Mouse (Mus musculus) left cerebral cortex, postnatal 36 days (tissue): ENCODE data around the gene Psmd10. TPM values are rescaled to one million over a fixed set of nuclear protein-coding genes. Genes with fewer than 3 reads are reported as not detected.
A peak's percentile ranks its signal among the peaks of the same experiment; 100 is the strongest.

Experiments used
- DNase-seq, 2 experiments: peaks; one replicate each; pipeline ENCODE4 v3.0.0; 2021 to 2022; ENCODE audit warnings: low spot score in 2 of 2, mixed read lengths in 1 of 2
- intact Hi-C: fragments of 180-260 bp; cut with DNase I; formaldehyde crosslinking; loops from one replicate; pipeline ENCODE4 v1.15.1; 2025
- total RNA-seq, 2 experiments: library from RNA; stranded (reverse); gene quantifications; 2 replicates each; pipeline ENCODE4 v1.2.3; 2021

Gene Psmd10
- total RNA-seq, result 10 to 100 TPM; 15.1 to 21.1 TPM

DNA sequence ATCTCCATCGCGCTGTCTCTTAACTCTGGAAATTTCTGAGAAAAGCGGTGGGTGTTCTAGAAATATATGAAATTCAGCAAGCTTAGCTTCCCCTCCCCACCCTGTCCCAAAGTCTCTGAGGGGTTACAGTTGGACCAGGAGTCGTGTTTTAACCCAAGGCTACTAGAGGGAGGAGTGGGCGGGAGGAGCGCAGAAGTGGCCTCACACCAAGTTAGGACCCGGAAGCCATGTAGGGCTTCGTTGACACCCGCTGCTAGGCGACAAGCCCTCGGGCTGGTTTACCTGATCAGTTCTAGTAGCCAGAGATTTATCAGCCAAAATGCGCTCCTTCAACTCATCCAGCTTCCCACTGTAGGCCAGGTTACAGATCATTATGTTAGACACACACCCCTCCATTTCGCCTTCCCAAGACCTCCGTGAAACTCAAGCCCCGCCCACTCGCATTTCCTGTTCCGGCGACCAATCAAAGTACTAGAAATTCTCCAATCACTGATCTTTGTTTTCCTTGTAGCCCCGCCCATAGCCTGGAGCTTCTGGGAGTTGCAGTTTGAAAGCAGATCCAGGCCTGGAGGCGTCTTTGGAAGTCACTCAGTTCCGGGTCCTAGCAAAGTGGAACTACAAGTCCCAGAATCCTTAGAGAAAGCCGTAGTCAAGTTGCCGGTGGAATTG is at the start of gene Psmd10, which contains the start of gene Atg4a:
Psmd10 (minus strand) TSS at position 457 of the 669 bp plus-strand sequence.
Atg4a (plus strand) TSS at position 636 of the 669 bp plus-strand sequence.
- intact Hi-C loops, result no loop called here
- peak; percentile 83 to 89 for DNase-seq

DNA sequence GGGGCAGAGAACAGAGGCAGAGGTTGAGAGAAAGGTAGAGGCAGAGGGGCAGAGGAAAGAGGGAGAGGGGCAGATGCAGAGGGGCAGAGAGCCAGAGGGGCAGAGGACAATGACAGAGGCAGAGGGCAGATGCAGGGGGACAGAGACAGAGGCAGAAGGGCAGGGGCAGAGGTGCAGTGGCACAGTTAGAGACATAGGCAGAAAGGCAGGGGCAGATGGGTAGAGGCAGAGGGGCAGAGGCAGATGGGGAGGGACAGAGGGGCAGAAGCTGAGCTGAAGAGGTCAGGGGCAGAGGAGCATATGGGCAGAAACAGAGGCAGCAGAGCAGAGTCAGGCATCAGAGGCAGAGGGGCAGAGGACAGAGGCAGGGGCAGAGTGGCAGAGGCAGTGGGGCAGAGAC is 42.4 kb upstream of the Psmd10 start:
- intact Hi-C loops, result no loop called here
- DNase-seq, result no peak

DNA sequence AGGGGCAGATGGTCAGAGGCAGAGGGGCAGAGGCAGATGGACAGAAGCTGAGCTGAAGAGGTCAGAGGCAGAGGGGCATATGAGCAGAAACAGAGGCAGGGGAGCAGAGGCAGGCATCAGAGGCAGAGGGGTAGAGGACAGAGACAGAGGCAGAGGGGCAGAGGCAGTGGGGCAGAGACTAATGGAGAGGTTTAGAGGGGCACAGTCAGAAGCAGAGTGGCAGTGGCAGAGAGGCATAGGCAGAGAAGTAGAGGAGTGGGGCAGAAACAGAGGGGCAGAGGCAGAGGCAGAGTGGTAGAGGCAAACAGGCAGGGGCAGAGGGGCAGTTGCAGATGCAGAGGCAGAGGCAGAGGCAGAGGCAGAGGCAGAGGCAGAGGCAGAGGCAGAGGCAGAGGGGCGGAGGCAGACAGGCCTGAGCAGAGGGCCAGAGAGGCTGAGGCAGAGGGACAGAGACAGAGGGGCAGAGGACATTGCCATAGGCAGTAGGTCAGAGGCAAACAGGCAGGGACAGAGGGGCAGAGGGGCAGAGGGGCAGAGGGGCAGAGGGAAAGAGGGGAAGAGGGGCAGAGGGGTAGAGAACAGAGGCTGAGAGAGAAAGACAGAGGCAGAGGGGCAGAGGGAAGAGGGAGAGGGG is 41.5 kb upstream of the Psmd10 start:
- DNase-seq, result no peak
- intact Hi-C loops, result no loop called here

DNA sequence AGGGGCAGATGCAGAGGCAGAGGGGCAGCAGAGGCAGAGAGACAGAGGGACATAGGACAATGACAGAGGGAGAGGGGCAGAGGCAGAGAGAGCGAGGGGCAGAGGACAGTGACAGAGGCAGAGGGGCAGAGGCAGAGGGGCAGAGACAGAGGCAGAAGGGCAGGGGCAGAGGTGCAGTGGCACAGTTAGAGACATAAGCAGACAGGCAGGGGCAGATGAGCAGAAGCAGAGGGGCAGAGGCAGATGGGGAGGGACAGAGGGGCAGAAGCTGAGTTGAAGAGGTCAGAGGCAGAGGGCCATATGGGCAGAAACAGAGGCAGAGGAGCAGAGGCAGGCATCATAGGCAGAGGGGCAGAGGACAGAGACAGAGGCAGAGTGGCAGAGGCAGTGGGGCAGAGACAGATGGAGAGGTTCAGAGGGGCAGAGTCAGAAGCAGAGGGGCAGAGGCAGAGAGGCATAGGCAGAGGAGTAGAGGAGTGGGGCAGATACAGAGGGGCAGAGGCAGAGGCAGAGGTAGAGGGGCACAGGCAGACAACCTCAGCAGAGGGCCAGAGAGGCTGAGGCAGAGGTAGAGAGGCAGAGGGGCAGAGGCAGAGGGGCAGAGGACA is 40.5 kb upstream of the Psmd10 start:
- DNase-seq, result no peak
- intact Hi-C loops, result no loop called here

DNA sequence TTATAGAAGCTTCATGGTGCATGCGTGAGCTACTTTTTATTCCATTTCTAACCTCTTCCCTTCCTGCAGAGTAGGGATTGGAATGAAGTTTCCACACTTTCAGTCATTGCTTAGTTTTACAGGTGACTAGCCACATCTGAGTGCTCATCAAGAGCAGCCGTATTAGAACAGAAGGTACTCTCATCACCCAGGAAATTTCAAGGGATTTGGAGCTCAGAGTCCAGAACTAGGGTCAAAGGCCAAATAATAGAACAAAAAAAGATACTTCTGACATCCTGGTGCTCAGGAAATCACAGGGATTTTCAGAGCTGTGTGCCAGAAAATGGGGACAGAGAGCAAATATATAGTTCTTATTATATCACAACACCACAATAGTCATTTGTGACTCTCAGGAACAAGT is 28.7 kb upstream of the Psmd10 start:
- DNase-seq, result no peak
- intact Hi-C loops, result no loop called here

DNA sequence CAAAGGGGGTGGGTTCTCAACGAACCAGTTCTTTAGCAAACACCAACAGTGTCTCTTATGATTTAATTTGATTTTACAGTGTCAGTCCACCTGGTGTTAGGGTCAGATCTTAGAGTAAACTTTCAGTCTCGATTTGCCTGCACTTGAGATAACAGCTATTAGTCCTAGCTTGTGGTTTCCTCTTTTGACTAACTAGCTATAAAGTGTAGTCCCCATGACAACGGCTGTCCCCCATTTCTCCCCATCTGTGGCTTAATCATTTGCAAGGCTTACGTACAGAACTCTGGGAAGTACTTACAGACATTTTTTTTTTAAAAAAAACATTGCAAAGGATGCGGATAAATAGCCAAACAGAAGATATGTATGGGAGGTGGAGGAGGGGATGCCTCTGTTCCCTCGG is 28.3 kb upstream of the Psmd10 start:
- intact Hi-C loops, result no loop called here
- no peak for DNase-seq

DNA sequence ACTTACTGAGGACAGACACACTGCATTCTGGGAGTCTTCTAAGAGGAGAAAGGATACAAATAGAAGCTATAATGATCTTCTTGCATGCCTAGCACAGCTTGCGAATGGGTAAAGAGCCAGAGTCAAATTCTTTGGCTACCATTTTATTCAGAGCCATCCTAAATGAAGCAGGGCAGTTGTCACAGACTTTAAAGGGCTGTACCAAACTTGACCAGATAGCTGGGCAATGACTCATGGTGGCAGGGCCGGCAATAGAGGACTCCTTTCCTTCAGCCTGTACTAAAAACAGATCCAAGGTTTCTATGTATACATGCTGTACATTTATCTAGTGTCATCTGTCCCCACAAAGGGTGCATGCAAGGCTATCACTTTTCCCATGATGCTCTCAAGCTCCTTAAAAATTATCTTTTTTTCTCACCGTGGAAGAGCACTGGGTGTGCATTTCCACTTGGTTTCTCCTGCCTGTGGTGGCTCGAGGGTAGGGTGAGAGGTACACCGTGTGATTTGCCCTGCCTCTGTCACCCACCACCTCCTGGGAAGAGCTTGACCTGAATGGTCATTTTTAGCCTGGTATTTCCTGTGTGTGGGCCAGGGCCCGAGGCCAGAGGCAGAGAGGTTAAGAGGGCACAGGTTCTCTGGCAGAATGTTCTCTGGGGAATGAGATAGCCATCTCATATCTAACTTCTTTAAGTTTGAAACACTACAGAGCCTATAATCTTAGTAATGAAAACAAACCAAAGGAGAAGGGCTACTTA is 26.9 kb upstream of the Psmd10 start:
- DNase-seq, result no peak
- intact Hi-C loops, result no loop called here

DNA sequence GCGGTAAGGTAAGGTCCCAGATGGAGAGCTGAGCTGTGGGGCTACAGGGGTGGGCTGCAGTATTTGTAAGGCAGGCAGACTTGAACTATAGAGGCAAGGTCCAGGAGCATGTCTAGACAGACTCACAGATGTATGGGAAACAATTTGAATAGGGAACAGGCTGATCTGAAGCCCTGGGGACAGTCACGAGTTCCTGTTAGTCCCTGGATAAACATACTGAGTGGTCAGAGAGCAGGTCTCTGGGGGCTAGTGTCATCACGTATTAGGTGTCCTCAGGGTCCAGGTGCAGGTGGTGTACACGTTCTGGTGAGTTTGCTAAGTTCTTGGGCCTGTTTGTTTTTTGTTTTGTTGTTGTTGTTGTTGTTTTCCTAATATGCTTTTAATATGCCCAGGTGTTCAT is 23.6 kb upstream of the Psmd10 start:
- intact Hi-C loops, result no loop called here

DNA sequence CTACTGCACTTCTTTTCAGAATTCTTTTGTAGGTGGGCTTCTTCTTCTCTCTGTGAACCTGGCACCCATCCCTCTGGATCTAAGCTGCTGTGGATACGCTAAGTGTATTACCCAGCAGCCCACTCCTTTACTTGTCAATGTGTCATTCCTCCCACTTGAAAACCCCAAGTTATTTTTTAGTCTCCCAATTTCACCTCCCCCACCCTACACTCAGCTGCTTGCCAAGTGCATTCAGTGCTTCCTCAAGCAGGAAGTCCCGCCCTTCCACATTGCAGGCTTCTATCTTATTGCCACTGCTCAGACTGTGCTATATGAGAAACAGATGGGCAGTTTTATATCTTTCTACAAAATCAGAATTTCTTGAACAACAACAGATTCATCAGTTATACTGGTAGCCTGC is 23.0 kb upstream of the Psmd10 start:
- peak; percentile 18 to 26 for DNase-seq
- intact Hi-C loops, result no loop called here

More for the DNA sequence above, 23.6 kb upstream of the Psmd10 start:
- no peak for DNase-seq

DNA sequence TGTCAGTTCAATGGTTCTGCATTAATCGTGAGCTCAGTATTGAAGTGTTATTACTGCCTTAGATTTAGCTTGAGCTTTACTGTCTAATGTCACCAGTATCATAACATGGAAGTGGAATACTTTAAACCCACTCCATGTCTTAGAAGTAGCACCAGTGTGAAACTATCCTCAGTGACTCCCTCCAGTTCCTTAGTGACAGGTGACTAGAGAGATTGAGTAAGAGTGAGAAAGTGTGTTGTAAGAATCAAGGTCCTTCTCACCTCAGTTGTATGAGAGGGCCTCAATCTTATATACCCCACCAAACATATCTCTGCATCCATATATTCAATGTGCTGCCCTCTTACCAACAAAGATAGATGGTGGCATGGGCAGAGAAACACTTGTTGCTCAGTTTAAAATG is 22.4 kb upstream of the Psmd10 start:
- DNase-seq, result no peak
- intact Hi-C loops, result no loop called here

DNA sequence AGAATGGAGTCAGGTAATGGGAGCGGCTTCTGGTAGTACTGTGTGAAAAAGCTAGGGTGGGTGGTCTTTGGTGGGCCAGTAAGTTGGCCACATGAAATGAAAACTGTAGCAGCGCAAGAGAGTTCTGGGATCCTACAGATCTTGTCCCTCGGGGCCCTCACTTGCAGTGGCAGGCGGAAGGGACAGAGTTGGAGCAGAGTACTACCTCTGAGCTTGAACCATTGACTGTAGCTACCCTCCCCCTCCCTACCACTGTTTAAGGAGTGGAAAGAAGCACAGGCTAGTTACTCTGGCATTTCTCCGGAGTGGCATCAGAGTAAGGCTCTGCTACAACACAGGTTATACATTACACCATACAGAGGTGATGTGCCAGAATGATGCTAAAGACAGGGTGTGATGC is 431 bp upstream of the Psmd10 start:
- intact Hi-C loops, result no loop called here
- DNase-seq, result no peak

DNA sequence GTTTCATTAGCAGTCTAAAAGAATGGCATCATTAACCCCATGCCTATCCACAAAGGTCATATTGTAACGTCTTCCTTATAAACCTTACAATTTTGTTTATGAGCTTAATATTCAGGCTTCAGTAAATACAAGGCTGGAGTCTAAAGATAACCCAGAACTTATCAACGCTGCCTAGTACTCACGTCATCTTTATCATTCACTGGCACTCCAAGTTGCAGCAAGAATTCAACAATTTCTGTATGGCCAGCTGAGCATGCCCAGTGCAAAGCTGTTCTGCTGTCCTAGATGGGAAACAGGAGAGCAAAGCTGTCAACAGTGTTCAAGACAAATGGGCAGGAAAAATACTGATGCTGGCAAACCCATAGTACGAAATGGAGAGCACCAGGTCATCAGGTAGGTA is 2.9 kb downstream of the Psmd10 start:
- DNase-seq, result no peak
- intact Hi-C loops, result no loop called here

DNA sequence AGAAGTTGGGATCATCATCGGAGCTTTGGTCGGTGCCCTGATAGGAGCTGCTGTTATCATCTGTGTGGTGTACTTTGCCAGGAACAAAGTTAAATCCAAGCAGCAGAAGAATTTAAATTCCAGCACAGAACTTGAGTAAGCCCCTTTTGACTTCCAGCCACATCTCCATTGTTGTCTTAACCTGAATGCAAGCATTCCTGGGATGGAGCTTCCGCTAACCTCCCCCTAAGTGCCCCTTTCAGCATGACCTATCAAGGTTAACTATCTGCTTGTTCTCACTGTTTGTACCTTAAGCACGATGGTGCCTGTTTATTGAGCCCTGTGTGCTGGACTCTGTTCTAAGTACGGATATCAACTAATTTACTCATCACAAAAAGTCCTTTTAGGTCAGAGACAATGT is 20.3 kb downstream of the Psmd10 start:
- intact Hi-C loops, result no loop called here

DNA sequence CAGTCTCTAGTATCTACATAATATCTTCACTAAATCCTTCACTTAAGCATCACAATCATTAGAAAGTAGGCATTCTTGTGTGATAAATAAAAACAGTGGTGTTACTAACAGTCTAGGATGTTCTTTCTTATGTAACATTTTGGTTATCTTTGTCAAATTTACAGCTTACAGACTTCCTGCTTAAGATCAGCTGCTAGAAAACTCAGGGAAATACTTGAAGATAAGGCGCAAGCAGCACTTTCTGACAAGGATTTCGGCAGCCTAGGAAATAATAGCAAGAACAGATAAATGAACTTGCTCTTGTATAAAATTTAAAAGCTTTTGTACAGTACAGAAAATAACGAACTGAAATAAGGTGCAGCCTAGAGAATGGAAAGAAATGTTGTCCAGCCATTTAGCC is 23.3 kb downstream of the Psmd10 start:
- intact Hi-C loops, result loop anchor here (5.0 kb wide), 1 partner anchor 441 kb away; no protein-coding TSS in a partner anchor
- no peak for DNase-seq

More for the DNA sequence above, 20.3 kb downstream of the Psmd10 start:
- no peak for DNase-seq

DNA sequence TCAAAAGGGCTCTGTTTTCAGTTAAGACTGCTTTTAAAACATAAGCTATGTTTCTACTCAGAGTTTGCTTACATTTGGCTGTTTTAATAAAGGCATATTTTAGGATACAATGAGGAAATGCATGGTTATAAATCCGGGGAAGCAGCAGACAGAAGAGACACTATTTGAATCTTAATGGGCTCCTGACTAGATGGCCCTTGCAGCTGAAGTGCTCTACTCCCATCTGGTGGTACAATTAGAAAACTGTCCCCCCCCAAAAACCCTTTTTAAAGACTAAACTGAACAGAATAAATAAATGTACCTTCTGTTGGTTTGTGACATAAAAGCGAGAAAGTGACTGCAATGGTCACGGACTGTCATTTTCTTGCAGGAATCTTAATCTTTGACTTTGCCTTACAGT is 24.5 kb downstream of the Psmd10 start:
- no peak for DNase-seq
- intact Hi-C loops, result loop anchor here (5.0 kb wide), 1 partner anchor 440 kb away; no protein-coding TSS in a partner anchor

DNA sequence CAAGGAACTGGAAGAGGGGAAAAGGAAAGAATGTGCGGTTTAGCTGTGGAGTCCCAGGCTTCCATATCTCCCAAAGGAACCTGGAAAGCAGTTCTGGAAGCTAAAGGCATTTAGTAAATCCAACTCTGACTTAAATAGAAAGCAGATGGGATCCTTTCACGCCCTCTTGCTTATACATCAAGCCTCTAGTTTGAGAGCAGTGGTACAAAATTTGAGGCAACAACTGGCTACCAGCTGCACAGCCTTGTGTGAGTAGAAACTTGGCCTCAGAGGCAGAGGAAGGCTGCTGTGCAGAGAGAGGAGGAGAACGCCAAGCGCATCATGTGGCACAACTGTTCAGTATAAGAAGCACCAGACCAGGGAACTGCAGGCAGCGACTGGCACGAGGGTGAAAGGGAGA is 35.2 kb downstream of the Psmd10 start:
- no peak for DNase-seq
- intact Hi-C loops, result no loop called here

DNA sequence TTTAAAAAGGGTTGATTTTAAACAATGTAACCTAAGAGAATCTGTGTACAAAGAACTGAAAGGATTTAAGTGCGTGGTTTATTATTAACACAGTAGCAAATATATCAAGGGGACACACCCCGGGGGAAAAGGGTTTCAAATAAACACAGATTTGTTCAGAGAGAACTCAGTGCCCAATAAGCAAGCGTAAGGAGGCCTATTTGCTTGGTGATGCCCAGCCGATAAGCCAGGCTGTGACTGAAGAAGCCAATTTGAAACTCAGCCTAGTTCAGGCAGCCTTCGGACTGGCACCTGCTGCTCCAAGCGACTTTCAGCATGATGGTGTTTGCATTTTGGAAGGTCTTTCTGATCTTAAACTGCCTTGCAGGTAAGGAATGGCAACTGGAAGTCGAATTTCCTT is 49.2 kb downstream of the Psmd10 start, which contains the start of gene Vsig1:
Vsig1 (plus strand) TSS at position 249 of the 400 bp plus-strand sequence.
- intact Hi-C loops, result no loop called here

DNA sequence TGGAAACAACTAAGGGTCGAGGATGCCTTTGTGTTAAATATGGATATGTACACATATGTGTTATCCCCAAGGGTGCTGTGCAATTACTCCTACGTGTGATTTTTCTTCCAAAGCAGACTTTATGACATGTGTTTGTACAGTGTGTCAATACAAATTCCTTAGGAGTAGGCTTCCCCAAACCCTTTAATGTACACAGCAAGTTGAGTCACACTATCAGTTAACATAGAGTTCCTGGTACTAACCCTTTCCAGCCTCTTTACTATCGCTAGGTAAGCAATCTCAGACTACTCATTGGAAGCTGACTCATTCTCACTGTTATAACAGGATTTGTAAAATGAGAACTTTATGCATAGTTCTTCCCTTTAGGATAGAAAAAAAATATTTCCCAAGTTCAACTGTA is 53.0 kb downstream of the Psmd10 start:
- intact Hi-C loops, result no loop called here

More for the DNA sequence above, 49.2 kb downstream of the Psmd10 start, which contains the start of gene Vsig1:
- DNase-seq, result no peak

More for the DNA sequence above, 53.0 kb downstream of the Psmd10 start:
- DNase-seq, result no peak
